Mouse (Mus musculus) limb, embryonic 13.5 days (tissue): ENCODE data around the gene Tal1. TPM values are rescaled to one million over a fixed set of nuclear protein-coding genes. Genes with fewer than 3 reads are reported as not detected.

Source experiments
- ATAC-seq: fragments of 200-750 bp; cut with Nextera tagmentation; 2 replicates; pipeline ENCODE4 v1.8.0; 2017; ENCODE audit warnings: low read depth, moderate number of reproducible peaks, moderate TSS enrichment; ENCODE audit not compliant: low FRiP score
- H3K27ac ChIP-seq: fragments of 300-500 bp; sonication (generic); 2 replicates; pipeline ENCODE4 v1.5.1; 2015; ENCODE audit warnings: inconsistent platforms, mild to moderate bottlenecking, moderate library complexity
- H3K27me3 ChIP-seq: fragments of 300-500 bp; sonication (generic); 2 replicates; pipeline ENCODE4 v1.6.1; 2015; ENCODE audit warnings: mild to moderate bottlenecking, inconsistent platforms
- H3K36me3 ChIP-seq: fragments of 300-500 bp; sonication (generic); 2 replicates; pipeline ENCODE4 v1.6.1; 2015; ENCODE audit warnings: inconsistent platforms, mild to moderate bottlenecking, moderate library complexity
- H3K4me1 ChIP-seq: fragments of 300-500 bp; sonication (generic); 2 replicates; pipeline ENCODE4 v1.6.1; 2015; ENCODE audit warnings: inconsistent platforms
- H3K4me2 ChIP-seq: fragments of 300-500 bp; sonication (generic); replicated peaks from 2 replicates; pipeline ENCODE4 v1.6.1; 2015; ENCODE audit warnings: inconsistent platforms, mild to moderate bottlenecking, moderate library complexity
- H3K4me3 ChIP-seq: fragments of 300-500 bp; sonication (generic); 2 replicates; pipeline ENCODE4 v1.5.1; 2015; ENCODE audit warnings: moderate library complexity, mild to moderate bottlenecking, inconsistent platforms
- H3K9ac ChIP-seq: fragments of 300-500 bp; sonication (generic); 2 replicates; pipeline ENCODE4 v1.6.1; 2015; ENCODE audit warnings: mild to moderate bottlenecking, inconsistent platforms
- H3K9me3 ChIP-seq: fragments of 300-500 bp; sonication (generic); 2 replicates; pipeline ENCODE4 v1.6.1; 2016; ENCODE audit warnings: inconsistent platforms
- WGBS: fragments of 180-500 bp; shearing (Covaris S2); methylation state at CpG from one replicate; pipeline ENCODE4 v1.1.7; 2015; 5-methylcytosine and 5-hydroxymethylcytosine counted together
- polyA plus RNA-seq: library from polyadenylated mRNA; unstranded; fragments of >200 nt; fragmentation: Nextera tagmentation; extraction: Ambion mirVana; gene quantifications from 2 replicates; pipeline ENCODE4 v1.2.1, GENCODE M21; 2015

Tal1 gene
- polyA plus RNA-seq, 1 experiment from 2014 or later: 1.6 TPM

- Histone ChIP-seq H3K27ac (no peak overlapping the region), H3K36me3 (no peaks in the 10 kb centered on the region), H3K9ac (no peak overlapping the region), H3K4me1 (peaks cover 5% of the 10 kb centered on the region; the same call in 1 of the 2 replicates), H3K9me3 (no peaks in the 10 kb centered on the region), H3K27me3 (0 out of 2 replicates have a peak, but pooled peaks cover 6% of the 10 kb centered on the region), H3K4me2 (no peak overlapping the region), H3K4me3 (no peak overlapping the region)
- WGBS: 39% methylated on average over 3 of the region's 3 CpGs
- 0 out of 2 replicates have a peak, but pooled peaks have one; percentile 25 for ATAC-seq
Measured at GRCm38 (mm10) chr4:115075204-115075915, 19.1 kb downstream of the Tal1 start.

GRCm38 (mm10) chr4:115078892-115079820 is 22.9 kb downstream of the Tal1 start:
- H3K4me1 ChIP-seq: peaks cover 5% of the 10 kb centered on the region; the same call in 1 of the 2 replicates
- H3K4me3 ChIP-seq: no peak overlapping the region
- H3K36me3 ChIP-seq: no peaks in the 10 kb centered on the region
- ATAC-seq: no peak
- peaks cover 4% of the 10 kb centered on the region for H3K27me3 ChIP-seq
- H3K9me3 ChIP-seq: no peaks in the 10 kb centered on the region
- H3K9ac ChIP-seq: no peak overlapping the region
- no peak overlapping the region for H3K4me2 ChIP-seq
- no peak overlapping the region for H3K27ac ChIP-seq
- 32% methylated on average over 10 of the region's 10 CpGs for WGBS

GRCm38 (mm10) chr4:115079821-115080349 is 23.7 kb downstream of the Tal1 start:
- Histone ChIP-seq H3K27me3 (peaks cover 6% of the 10 kb centered on the region), H3K4me2 (no peak overlapping the region), H3K9ac (no peak overlapping the region), H3K9me3 (no peaks in the 10 kb centered on the region), H3K4me3 (no peak overlapping the region), H3K36me3 (no peaks in the 10 kb centered on the region), H3K27ac (no peak overlapping the region), H3K4me1 (peaks cover 5% of the 10 kb centered on the region; the same call in 1 of the 2 replicates)
- no peak for ATAC-seq
- WGBS: 33% methylated on average over 5 of the region's 5 CpGs

GRCm38 (mm10) chr4:115083031-115083430 is 26.8 kb downstream of the Tal1 start:
- H3K36me3 ChIP-seq: no peaks in the 10 kb centered on the region
- H3K4me1 ChIP-seq: peaks cover 5% of the 10 kb centered on the region; the same call in 1 of the 2 replicates
- H3K27me3 ChIP-seq: peaks cover 28% of the 10 kb centered on the region
- H3K27ac ChIP-seq: no peak overlapping the region
- H3K9me3 ChIP-seq: no peaks in the 10 kb centered on the region
- H3K9ac ChIP-seq: no peak overlapping the region
- no peak overlapping the region for H3K4me3 ChIP-seq
- no peak for ATAC-seq
- 82% methylated on average over 3 of the region's 3 CpGs for WGBS
- no peak overlapping the region for H3K4me2 ChIP-seq

DNA sequence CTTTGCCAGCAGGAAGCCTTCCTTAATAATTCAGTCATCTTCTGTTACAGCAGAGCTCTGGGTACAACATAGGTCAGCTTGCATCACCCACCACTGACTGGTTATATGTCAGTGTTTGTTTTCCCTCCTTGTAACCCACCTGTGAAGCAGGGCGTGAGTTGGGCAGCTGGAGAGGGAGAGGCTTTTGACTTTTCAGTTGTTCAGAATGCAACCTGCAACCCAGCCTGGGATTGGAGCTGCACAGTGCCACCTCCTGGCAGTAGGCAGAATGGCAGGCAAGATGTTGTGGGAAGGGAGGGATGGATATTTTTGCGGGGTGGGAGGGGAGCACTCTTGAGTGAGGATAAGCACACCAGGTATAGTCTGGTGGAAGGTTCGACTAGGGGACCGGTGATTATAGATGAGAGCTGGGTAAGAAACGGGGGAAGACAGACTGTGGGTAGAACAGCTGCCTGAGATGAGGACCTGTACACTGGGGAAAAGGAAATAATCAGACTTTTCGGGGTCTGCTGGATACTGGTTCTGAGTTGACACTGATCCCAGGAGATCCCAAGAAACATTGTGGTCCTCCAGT is 29.4 kb downstream of the Tal1 start:
- Histone ChIP-seq H3K36me3 (no peaks in the 10 kb centered on the region), H3K9ac (no peak overlapping the region), H3K27me3 (peaks cover 53% of the 10 kb centered on the region), H3K4me2 (no peak overlapping the region), H3K4me3 (no peak overlapping the region), H3K4me1 (no peaks in the 10 kb centered on the region), H3K9me3 (no peaks in the 10 kb centered on the region), H3K27ac (no peak overlapping the region)
- ATAC-seq: no peak
- 21% methylated on average over 6 of the region's 6 CpGs for WGBS

GRCm38 (mm10) chr4:115086257-115086656 is 30.0 kb downstream of the Tal1 start:
- Histone ChIP-seq H3K4me2 (no peak overlapping the region), H3K4me1 (no peaks in the 10 kb centered on the region), H3K9me3 (no peaks in the 10 kb centered on the region), H3K36me3 (no peaks in the 10 kb centered on the region), H3K27ac (no peak overlapping the region), H3K4me3 (no peak overlapping the region), H3K27me3 (peaks cover 57% of the 10 kb centered on the region), H3K9ac (no peak overlapping the region)
- 67% methylated on average over 4 of the region's 4 CpGs for WGBS
- no peak for ATAC-seq

DNA sequence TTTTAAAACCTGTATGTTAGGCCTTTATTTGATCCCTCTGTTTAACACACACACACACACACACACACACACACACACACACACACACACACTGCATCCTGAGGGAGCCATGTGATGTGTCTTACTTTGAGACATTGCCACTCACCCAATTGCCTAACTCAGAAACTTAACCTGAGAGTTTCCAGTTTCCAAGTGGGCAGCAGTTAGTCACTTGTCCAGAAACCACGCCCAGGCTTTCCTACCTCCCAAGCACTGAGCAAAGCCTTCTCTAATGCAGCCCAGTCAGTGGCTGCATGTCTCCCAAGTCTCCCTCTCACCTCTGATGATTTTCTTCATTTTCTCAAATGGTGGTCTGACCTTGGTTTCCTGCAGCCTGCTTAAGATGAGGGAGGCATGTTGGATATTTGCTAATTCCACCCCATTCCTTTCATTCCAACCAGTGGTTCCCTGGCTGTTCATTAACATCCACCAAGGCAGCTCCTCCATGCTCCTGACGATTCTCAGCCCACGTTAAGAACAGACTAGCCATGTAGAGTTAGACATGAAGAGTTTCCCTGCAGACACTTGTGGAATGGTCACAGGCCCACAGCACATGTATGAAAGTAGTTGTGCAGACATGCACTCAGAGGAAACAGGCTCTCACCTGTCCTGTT is 30.7 kb downstream of the Tal1 start:
- 57% methylated on average over 3 of the region's 3 CpGs for WGBS
- no peak for ATAC-seq
- H3K9me3 ChIP-seq: no peaks in the 10 kb centered on the region
- H3K27me3 ChIP-seq: peaks cover 60% of the 10 kb centered on the region
- no peak overlapping the region for H3K4me2 ChIP-seq
- H3K9ac ChIP-seq: no peak overlapping the region
- no peak overlapping the region for H3K27ac ChIP-seq
- no peak overlapping the region for H3K4me3 ChIP-seq
- no peaks in the 10 kb centered on the region for H3K4me1 ChIP-seq
- no peaks in the 10 kb centered on the region for H3K36me3 ChIP-seq

DNA sequence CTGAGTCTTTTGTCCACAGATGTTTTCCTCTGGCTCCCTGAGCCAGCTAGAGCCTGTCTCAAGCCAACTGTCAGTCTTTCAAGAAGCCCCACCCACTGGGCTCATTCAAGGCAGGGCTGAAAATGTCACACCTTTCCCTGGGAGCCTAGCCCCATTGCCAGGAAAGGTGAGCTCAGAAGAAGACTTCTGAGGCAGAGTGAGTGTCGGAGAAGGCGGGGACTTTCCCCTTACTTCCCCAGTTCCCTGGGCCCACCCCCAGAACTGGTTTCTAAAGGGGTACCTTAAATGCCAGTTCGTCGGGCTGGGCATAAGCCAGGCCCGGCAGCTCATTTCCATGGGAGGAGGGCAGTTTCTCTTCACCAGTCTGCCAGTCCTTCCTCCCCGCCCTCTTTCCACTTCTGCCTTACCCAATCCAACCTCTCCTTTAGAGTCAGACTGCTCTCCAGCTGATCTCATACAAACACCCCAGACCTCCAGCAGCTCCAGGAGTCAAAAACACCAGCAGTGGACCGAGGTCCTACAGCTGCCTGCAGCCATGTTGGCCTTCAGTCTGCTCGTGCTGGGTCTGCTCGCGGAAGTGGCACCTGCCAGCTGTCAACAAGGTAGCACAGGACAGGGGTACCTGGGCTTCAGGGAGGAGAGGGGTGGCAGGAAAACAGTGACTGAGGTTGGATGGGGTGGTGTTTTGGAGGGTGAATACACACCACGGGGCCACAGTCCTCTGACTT is 32.5 kb downstream of the Tal1 start, which contains the start of gene Pdzk1ip1:
Pdzk1ip1 (plus strand) TSS at position 98 of the 728 bp plus-strand sequence.
- ATAC-seq: no peak
- WGBS: 17% methylated on average over 11 of the region's 11 CpGs
- H3K27me3 ChIP-seq: peaks cover 75% of the 10 kb centered on the region
- no peak within 1 kb of the TSS for H3K9ac ChIP-seq
- H3K4me3 ChIP-seq: no peak within 1 kb of the TSS
- H3K4me2 ChIP-seq: peak within 1 kb of the TSS; percentile 12
- no peaks in the 10 kb centered on the region for H3K36me3 ChIP-seq
- no peak within 1 kb of the TSS for H3K27ac ChIP-seq
- no peaks in the 10 kb centered on the region for H3K4me1 ChIP-seq
- H3K9me3 ChIP-seq: no peaks in the 10 kb centered on the region

GRCm38 (mm10) chr4:115090592-115090991 is 34.4 kb downstream of the Tal1 start:
- Histone ChIP-seq H3K4me3 (no peak overlapping the region), H3K36me3 (no peaks in the 10 kb centered on the region), H3K4me1 (peaks cover 2% of the 10 kb centered on the region), H3K27me3 (peaks cover 88% of the 10 kb centered on the region), H3K27ac (no peak overlapping the region), H3K9me3 (no peaks in the 10 kb centered on the region), H3K4me2 (no peak overlapping the region), H3K9ac (no peak overlapping the region)
- 50% methylated on average over 2 of the region's 2 CpGs for WGBS
- ATAC-seq: no peak

- peaks cover 93% of the 10 kb centered on the region for H3K27me3 ChIP-seq
- H3K9ac ChIP-seq: no peak overlapping the region
- H3K27ac ChIP-seq: no peak overlapping the region
- H3K36me3 ChIP-seq: no peaks in the 10 kb centered on the region
- no peak for ATAC-seq
- 63% methylated on average over 3 of the region's 3 CpGs for WGBS
- no peaks in the 10 kb centered on the region for H3K9me3 ChIP-seq
- H3K4me1 ChIP-seq: peaks cover 14% of the 10 kb centered on the region
- no peak overlapping the region for H3K4me3 ChIP-seq
- no peak overlapping the region for H3K4me2 ChIP-seq
Measured at GRCm38 (mm10) chr4:115091806-115092205, 35.6 kb downstream of the Tal1 start.

- Histone ChIP-seq H3K4me3 (no peak overlapping the region), H3K4me2 (no peak overlapping the region), H3K27me3 (peaks cover 91% of the 10 kb centered on the region), H3K27ac (no peak overlapping the region), H3K9ac (no peak overlapping the region), H3K9me3 (no peaks in the 10 kb centered on the region), H3K36me3 (no peaks in the 10 kb centered on the region), H3K4me1 (peaks cover 17% of the 10 kb centered on the region)
- ATAC-seq: no peak
- WGBS: 85% methylated on average over 4 of the region's 4 CpGs
Measured at GRCm38 (mm10) chr4:115093331-115093864, 37.2 kb downstream of the Tal1 start.
